Mouse (Mus musculus) spleen, adult 18-20 months (tissue): ENCODE results near the gene Parpbp.
A peak's percentile ranks its signal among the peaks of the same experiment; 100 is the strongest.

Source experiments
- DNase-seq, 2 experiments: peaks; one replicate each; pipeline ENCODE4 v3.0.0; 2022; ENCODE audit warnings: mixed read lengths in 2 of 2

Gene Parpbp

DNA sequence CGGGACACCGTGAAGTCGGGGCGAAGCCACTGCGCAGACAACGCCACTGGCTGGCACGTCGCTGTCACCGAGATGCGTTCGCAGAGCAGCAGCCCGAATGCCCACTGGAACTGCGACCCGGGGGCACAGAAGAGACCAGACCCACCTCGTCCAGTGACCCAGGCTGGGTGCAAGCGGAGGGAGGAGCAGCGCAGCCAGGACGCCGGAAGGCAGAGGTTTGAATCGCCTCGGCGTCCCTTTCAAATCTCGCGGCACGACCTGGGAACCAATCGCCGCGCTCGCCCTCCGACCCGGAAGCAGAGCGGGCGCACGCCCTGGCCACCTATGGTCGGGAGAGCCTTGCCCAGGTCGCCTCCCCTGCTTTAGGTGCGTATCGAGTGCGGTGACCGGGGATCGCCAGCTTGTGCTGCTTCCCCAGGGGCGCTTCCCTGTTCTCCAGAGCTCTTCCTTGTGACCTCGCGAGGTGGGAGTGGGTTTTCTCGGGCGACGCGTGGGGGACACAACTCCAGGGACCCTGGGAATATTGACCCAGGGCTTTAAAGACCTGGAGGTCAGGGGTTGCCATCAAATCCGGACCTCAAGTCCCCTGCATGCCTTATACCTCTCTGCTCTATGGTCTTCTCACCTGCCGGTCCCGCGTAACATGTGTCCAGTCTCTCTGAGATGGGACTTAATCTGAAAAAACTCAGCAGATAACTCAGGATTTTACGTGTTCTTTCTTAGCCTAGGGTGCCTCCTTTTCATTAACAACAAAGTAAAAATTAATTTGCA lies at the start of gene Parpbp, which contains the start of gene Nup37:
Parpbp (minus strand) TSS at position 235 of the 771 bp plus-strand sequence.
Nup37 (plus strand) TSS at position 286 of the 771 bp plus-strand sequence.
- DNase-seq = peak; percentile 74 to 85

DNA sequence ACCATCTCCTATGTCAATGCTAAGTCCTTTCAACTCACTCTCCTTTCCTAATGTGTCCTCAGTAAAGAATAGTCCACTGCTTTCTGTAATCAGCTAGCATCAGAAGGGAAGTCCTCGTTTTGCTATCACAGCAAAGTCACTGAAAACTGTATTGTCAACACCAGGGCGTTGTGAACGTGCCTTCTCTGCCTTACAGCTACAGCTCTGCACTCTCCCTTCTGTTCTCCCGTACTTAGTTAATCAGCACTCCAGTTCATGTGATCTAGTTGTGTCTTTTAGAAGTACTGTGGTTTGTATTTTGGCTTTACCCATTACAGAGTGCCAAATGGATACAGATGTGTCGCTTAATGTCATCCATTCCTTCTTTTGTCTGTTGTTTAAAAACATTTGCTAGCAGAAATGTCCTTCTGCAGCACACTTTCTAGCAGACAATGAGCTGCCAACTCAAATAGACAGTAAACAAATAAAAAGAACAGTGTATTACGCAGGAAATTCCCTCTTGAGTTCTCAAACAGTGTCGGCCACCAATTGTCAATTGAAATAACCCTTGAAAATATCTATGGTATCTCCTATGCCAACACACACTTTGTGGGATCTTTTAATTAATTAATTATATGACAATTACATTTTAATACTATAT lies 20.8 kb upstream of the Parpbp start:
- DNase-seq = no peak

DNA sequence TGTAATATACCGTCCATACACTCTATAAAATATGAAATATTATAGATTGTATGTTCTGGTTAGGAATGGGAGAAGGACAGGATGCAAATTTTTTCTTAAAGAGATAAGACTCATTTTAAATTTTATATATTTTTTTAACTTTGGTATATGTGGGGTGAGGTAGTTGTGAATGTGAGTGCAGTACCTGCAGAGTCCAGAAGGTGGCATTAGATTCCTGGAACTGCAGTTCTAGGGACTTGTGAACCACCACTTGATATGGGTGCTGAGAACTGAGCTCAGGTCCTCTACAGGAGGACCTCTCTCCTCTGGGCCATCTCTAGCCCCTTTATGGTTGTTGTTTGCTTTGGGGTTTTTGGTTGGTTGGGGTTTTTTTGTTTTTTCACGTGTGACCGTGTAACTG lies 19.4 kb upstream of the Parpbp start:
- DNase-seq = peak in 1 of 2 experiments; percentile 8

DNA sequence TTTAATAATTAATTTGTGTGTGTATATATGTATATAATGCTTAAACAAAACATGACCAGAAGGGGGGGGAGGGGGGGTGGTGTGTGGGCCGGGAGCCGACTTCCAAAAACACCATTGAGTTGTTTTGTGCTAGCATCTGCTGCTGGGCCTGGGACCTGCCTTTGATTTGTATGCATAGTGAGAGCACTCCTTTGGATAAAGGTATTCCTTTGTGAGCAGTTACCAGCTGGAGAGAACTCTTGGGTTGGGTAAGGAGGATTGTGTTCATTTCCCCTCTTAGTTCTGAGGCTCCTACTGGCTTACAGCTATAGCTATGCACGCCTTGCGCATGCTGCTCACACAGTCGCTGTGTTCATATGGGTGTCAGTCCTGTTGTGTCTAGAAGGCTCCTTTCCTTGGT lies 15.9 kb upstream of the Parpbp start:
- DNase-seq = no peak

DNA sequence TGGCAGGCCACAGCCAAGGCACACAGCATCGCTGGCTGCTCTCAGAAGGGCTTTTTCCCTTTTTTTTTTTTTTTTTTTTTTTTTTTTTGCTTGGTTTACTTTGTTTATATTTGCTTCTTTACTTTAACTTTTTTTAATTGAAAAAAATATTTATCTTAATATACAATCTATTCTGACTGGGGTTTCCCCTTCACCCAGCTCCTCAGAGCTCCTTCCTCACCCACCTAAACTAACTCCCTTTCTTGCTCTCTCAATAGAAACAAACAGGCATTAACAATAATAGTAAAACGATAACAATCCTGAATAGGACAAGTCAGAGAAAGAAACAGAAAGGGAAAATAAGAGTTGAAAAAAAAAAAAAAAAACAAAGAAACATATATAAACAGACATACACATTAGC lies 15.4 kb upstream of the Parpbp start:
- no peak for DNase-seq

DNA sequence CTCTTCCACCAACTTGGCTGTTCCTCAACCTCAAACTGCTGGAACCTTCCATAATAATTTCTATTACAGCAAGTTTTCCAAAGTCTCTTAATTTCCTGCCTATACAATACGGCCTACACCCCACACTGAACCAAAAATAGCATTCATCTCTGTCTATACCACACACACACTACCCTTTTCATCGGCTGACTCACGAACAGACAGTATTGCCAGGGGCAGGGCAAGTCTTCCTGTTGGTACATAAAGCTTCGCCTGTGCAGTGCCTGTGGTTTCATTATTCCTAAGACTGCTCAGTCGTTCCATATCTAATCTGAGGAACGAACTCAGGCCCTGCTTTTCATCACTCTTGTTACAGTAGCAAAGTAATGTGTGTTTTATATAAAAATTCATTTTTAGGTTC lies 4.9 kb upstream of the Parpbp start:
- no peak for DNase-seq

DNA sequence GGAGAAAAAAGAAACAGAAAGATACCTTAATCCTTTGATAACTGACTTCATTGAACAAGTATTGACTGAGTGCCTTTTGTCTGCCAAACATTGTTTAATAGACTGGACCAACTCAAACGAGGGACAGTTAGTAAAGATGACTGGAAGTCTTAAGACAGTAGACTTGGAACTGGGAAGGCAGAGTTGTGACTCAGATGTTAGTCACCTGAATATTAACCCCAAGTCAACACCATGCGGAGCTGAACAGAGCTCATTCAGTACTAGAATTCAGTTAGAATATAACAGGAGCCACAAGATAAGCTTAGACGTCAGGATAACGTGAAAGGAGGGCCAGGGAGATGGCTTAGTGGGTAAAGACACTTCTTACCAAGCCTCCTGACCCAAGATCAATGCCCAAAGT lies 3.6 kb upstream of the Parpbp start:
- DNase-seq = no peak

DNA sequence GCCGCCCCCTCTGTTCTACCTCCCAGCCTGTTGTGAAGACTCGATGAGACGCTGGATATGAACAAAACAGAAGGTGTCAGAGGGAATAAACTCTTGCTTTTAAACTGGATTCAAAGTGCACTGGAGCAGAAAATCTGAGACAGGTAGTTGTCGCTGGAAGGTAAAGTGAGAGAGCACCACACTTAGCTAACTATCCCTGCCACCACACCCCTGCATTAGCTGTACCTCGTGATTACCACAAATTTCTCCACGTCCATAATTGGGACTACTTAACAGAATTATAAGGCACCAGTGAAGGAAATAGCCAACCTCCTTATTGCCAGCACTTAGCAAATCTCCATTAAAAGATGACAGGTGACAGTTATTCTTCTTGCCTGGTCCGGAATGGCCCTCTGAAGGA lies 554 bp downstream of the Parpbp start:
- DNase-seq = no peak

DNA sequence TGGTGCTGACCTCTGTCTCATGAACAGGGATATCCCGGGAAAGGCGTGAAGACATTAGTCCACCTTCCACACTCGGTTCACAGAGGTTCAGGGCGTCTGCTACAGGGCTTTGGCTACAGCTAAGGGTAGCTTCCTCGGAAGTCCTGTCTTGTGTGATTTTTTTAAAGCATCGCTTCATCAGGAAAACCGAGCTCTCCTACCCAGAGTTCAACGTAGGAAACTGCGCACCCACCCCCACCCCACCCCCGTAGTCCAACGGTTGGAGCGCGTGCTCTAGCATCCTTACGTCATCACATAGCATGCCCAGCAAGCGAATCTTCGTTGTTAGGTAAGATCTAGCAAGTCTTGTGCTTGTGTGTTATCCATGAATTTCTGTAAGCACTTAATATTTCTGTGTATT lies 11.1 kb downstream of the Parpbp start:
- DNase-seq = no peak

DNA sequence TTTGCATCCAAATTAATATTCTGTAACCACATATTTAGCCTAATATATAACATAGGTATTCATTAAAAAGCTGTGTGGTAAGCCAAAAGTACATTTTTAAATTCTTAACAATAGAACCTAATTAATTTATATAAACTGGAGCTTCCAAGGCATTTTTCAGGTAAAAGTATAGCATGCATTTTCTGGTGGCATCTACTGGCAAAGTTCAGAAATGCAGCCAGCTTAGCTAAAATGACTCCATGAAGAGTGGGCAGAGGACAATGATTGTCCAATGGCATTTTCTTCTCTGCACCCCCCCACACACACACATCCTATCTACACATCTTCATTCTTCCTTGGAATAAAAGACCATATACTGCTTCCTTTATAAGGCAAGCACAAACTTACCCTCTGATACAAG lies 27.0 kb downstream of the Parpbp start:
- no peak for DNase-seq

DNA sequence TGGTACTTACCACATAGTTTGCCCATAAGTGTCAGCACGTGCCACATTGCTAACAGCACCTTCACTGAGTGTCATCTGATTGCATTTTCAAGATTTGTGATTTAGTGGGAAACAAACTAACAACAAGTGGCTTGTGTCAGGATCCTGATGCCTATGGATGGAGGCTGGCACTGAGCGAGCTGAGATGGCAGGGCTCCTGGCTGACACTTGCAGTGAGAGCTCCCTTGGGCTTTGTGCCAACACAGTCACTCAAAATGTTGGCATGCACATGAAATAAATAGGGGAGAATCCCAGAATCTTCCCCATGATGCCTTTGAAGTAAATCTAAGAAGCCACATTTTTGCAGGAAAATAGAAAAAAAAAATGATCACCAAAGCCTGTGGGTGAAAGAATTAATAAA lies 33.5 kb downstream of the Parpbp start:
- DNase-seq = no peak

DNA sequence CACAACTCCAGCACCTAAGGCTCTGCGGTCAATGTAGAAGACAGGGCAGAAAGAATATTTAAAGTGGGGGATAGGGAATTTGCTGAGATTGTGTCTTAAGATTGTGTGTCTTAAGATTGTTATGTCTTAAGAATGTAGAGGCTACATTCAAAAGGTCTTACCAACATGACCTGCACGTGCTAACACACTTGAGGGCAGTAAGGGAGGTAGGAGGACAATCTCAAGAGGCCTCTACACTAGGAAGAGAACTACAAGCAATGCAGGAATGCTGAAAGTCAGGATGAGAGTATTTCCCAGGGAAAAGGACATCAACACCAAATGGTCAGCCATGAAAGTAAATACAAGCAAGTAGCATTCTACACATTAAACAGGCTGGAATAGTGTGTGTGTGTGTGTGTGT lies 40.6 kb downstream of the Parpbp start:
- DNase-seq = no peak

DNA sequence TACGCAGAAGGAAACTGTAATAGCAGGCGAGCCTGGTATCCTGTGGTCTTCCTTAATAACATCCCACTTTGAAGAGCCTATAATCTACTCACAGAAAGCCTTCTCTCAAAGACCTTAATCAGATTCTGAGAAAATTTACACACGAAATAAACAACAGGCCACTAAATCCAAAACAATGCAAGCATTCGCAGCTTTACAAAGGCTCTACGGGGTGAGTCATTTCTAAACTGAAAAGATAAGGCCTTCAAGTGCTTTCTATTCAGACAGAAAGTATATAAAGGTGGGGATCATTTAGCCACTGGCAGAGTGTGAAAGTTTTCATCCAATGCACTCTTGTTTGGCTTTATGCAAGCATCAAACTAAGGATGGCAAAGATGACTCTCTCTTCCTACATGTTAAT lies 56.0 kb downstream of the Parpbp start, which contains the start of gene Pmch:
Pmch (plus strand) TSS at position 301 of the 400 bp plus-strand sequence.
- no peak for DNase-seq

DNA sequence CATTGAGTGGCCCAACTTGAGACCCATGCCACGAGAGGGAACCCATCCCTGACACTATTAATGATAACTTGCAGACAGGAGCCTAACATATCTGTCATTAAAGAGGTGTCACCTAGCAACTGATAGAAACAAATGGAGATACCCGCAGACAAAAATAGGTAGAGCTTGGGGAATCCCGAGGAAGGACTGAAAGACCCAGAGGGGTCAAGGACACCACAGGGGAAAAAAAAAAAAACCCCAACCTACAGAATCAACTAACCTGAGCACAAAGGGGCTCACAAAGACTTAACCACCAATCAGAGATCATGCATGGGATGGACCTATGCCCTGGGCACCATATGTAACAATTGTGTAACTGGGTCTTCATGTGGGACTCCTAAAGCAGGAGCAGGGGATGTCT lies 79.4 kb downstream of the Parpbp start:
- no peak for DNase-seq

DNA sequence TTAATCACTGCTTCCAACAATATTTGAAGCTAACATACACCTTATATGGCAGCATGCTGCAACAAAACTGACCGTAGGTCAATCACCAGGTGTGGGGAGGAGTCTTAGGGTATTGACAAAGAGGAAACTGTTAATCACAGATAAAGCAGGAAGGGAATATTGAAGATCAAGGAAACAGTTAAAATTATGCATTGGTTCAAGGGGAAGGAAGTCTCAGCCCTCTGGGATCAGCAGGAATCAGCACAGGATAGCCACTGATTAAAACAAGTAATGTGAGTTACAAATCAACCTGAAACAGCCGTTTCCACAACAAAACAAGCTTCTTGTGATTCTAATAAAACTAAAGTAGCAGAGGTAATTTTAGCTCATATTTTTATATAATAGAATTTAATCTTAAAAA lies 81.9 kb downstream of the Parpbp start:
- no peak for DNase-seq

DNA sequence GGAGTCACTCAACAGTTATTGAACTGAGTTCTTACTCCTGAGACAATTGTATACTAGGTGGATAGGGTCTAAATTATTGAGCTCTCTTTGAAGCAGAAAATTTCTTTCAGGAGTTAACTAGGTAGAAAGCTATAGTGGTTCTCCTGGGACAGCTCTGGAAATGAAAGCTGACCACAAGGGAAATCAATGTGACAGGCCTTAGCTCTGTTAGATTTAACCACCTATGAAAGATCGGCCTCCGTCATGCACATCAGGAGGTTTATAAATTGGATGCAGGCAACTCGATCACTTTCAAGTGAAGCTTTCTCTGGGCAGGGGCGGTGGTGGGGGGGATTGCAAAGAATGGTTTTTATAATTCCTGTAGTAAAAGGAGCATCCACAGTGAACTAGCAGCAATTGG lies 83.3 kb downstream of the Parpbp start:
- no peak for DNase-seq

DNA sequence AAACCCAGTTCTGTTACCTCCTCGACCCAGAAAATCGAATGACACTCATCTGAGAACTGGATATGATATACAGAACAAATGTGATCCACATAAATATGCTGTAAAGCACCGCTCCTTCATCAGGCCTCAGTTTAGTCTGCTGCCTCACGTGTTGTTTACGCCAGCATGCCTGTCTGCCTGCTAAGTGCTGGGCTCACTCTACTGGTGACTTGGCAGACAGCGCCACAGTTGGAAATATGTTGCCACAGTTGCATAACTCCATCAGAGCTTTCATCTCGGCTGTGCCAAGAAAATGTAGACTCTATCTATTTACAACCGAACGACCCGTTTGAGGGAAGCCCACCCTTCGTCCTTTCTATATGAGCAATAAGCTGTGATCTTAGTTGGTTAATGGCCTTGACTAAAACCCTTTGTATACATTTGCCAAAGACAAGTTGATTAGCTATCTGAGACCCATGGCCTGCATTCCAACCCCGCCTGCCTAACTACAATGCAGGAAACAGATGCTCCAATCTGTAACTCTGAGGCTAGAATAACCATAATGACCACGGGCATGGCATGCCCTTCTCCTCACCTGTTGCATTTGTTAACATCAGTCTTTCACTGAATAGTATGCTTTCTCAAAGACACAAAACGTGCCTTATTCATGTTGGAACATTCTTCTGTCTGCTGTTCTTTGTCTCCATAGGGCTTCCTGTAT lies 89.6 kb downstream of the Parpbp start:
- DNase-seq = no peak

DNA sequence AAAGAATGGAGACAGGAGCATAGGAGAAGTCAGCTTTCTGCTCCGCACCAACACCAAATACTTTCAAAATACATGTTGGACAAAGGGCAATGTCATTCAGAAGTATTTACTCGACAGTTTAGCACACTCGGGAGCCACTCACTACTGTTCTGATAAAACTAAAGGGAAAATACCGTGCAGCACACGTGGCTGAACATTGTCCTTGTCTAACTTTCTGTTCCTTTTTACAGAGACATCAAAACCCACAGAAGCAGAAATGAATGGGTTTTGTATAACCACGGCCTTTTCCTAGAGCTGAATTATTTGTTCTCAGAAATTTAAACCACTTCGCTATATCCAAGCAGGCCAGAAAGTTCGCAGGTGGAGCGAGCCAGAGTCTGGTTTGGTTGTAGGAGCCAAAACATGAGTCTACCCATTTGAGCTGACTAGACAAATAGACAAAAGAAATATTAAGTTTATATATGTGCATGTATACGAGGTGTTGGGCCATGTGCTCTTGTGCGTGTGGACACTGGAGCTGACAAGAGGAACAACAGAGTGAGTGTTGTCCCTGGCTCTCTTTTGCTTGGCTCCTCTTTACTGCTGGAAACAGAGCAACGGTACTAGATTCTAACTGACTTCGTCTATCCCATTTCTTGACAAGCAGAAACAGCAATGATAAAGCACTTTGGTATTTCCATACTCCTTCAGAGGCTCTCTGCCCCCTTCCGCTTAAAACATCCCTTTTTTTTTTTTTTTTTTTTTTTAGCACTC lies 92.3 kb downstream of the Parpbp start:
- DNase-seq = no peak

DNA sequence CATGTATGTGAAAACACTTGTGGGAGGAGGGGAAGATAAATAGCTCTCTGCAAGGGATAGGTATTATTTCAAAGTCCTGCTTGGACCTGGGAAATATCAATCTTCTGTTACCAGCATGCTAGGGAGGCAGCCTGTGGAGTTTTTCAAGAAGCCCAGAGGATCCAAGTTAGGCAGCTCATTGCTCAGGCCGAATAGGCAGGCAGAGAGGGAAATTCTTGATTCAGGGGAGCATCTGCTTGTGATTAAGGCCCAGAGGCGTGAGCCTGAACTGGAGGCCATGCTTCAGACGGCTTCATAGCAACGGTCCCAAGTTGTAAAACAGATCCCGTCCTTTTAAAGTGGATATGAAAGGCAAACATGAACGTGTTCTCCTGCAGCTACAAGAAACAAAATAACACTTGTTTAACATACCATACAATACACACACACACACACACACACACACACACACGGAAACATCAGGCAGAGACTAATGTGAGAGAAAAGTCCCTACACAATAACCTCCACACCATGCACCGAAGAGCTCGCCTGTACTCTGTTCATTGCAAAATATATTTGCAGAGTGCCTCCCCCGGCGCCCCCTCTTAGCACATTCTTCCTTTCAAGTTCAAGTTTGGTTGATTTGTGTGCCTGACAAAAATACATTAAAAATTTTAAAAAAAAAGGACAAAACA lies 100.5 kb downstream of the Parpbp start:
- DNase-seq = no peak

DNA sequence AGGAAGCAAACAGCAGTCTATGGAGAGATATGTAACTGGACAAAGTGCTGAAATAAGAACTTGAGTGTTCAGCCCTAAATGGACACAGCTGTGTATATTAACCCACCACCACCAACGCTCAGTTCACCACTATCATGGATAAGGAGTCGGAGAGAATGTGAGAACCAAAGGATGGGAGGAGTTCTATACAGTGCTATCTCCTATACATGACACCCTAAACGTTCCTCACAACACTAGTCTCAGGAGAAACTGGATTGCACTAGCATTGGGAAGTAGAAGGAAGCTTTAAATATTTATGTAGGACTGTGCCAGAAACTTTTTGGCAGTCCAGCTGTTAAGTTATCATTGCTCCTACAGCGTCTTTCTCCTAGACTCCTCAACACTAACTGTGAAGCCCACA lies 102.4 kb downstream of the Parpbp start:
- DNase-seq = no peak
